Mouse (Mus musculus) midbrain, embryonic 11.5 days (tissue): ENCODE data around the gene Vwa8. TPM values are rescaled to one million over a fixed set of nuclear protein-coding genes. Genes with fewer than 3 reads are reported as not detected.

Source experiments
- ATAC-seq: fragments of 200-750 bp; cut with Nextera tagmentation; 2 replicates; pipeline ENCODE4 v1.8.0; 2017; ENCODE audit warnings: moderate TSS enrichment, moderate library complexity; ENCODE audit not compliant: low FRiP score
- DNase-seq: peaks from one replicate; pipeline ENCODE4 v3.0.0; 2015; ENCODE audit warnings: low spot score; ENCODE audit errors: missing footprints
- H3K27ac ChIP-seq: fragments of 300-500 bp; sonication (generic); 2 replicates; pipeline ENCODE4 v1.5.1; 2014; ENCODE audit warnings: low read depth, low read length
- H3K27me3 ChIP-seq: fragments of 300-500 bp; sonication (generic); 2 replicates; pipeline ENCODE4 v1.6.1; 2014; ENCODE audit warnings: mild to moderate bottlenecking, low read length, moderate library complexity, mixed read lengths; ENCODE audit not compliant: control insufficient read depth, insufficient read depth
- H3K36me3 ChIP-seq: fragments of 300-500 bp; sonication (generic); 2 replicates; pipeline ENCODE4 v1.6.1; 2014; ENCODE audit warnings: mild to moderate bottlenecking, low read length, moderate library complexity, mixed read lengths; ENCODE audit not compliant: control insufficient read depth, insufficient read depth
- H3K4me1 ChIP-seq: fragments of 300-500 bp; sonication (generic); 2 replicates; pipeline ENCODE4 v1.6.1; 2014; ENCODE audit warnings: low read length; ENCODE audit not compliant: control insufficient read depth, insufficient read depth
- H3K4me2 ChIP-seq: fragments of 300-500 bp; sonication (generic); 2 replicates; pipeline ENCODE4 v1.6.1; 2014; ENCODE audit warnings: mild to moderate bottlenecking, moderate library complexity
- H3K4me3 ChIP-seq: fragments of 300-500 bp; sonication (generic); 2 replicates; pipeline ENCODE4 v1.5.1; 2014; ENCODE audit warnings: low read depth, low read length
- H3K9ac ChIP-seq: fragments of 300-500 bp; sonication (generic); 2 replicates; pipeline ENCODE4 v1.6.1; 2014; ENCODE audit warnings: low read length
- H3K9me3 ChIP-seq: fragments of 300-500 bp; sonication (generic); 2 replicates; pipeline ENCODE4 v1.6.1; 2016; ENCODE audit warnings: low read length; ENCODE audit not compliant: control insufficient read depth
- WGBS: fragments of 180-500 bp; shearing (Covaris S2); extraction: QIAGEN DNeasy Blood & Tissue Kit; methylation state at CpG from one replicate; pipeline ENCODE4 v1.1.7; 2014; 5-methylcytosine and 5-hydroxymethylcytosine counted together
- polyA plus RNA-seq: library from polyadenylated mRNA; unstranded; fragments of >200 nt; fragmentation: Nextera tagmentation; extraction: Ambion mirVana; gene quantifications from 2 replicates; pipeline ENCODE4 v1.2.1, GENCODE M21; 2014

Gene Vwa8
- polyA plus RNA-seq, 1 experiment from 2014 or later = 7.0 TPM

DNA sequence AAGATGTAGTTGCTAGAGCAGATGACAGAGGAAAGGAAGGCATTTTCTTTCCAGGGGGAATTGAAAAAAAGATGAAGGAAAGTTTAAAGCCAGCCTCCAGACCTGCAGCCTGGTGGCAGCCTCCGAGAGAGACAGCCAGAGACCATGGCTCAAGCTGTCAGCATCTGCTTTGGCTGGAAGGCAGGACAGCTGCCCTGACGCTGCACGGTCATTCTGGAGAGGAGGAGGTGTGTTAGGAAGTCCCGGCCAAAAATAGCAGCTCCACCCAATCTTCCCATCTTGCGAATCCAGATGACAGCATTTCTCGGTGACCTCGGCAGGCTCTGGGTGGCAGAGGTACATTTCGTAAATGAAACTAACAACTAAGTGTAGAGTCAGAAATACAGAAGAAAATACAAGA lies 225.9 kb downstream of the Vwa8 start:
- ATAC-seq (no peak), DNase-seq (no peak)
- Histone ChIP-seq H3K36me3 (no peaks in the 10 kb centered on the region), H3K27ac (no peak overlapping the region), H3K4me2 (no peak overlapping the region), H3K9me3 (no peaks in the 10 kb centered on the region), H3K4me3 (no peak overlapping the region), H3K27me3 (no peaks in the 10 kb centered on the region), H3K4me1 (no peaks in the 10 kb centered on the region), H3K9ac (no peak overlapping the region)
- whole genome bisulfite sequencing = 95% methylated on average over 8 of the region's 8 CpGs

DNA sequence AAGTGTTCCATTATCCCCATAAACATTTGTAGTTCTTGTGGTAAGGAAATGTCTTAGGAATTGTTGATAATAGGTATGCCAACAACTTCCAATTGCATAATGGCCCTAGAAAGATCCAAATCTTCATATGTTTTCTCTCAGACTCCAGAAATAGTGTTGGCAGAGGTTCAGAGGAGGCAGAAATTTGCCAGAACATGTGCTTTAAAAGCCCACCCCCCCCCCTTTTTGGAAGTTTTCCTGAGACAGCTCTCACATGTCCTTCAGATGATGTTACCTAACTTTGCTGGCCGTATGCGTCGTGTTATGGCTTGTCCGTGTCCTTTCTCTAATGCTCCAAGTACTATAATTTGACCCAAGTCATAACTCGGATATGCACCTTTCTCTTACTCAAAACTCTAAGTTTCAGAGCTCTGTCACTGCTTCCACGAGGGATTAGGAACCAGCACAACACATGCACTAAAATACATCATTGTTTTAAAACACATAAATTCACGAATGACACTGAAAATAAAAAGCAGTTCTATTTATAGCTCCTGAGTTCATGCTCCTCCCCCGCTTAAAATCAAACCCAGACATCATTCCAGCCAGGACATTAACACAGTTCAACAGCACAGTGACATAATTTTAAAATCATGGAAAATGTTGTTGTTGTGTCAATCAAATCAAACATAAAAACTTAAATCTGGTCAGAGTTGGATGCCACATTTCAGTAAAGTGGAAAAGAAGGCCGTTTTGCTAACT lies 227.9 kb downstream of the Vwa8 start:
- no peak for ATAC-seq
- 89% methylated on average over 9 of the region's 9 CpGs for WGBS

DNA sequence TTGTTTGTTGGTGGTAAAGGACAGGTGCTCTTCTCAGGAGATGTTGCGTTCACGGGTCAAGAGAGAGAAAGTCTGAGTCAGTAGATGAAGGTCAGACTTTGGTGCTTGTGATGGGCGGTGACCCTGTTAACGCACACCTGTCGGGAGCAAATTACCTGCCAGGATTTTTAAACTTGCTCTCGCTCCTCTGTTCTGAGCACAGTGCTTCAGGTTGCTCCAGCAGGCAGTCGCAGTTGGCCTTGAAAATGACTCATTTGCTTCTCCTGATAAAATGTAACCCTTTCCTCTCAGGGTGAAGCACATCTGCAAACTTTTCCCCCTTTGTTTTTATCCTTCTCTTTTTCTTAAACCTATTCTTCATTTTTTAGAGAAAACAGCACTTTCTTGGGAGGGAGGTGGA lies 234.7 kb downstream of the Vwa8 start:
- Histone ChIP-seq H3K27me3 (no peaks in the 10 kb centered on the region), H3K36me3 (no peaks in the 10 kb centered on the region), H3K9ac (no peak overlapping the region), H3K4me1 (no peaks in the 10 kb centered on the region), H3K4me2 (no peak overlapping the region), H3K27ac (no peak overlapping the region), H3K9me3 (no peaks in the 10 kb centered on the region), H3K4me3 (no peak overlapping the region)
- DNase-seq = no peak
- WGBS = 90% methylated on average over 7 of the region's 7 CpGs
- no peak for ATAC-seq

More for the DNA sequence above, 227.9 kb downstream of the Vwa8 start:
- no peaks in the 10 kb centered on the region for H3K27me3 ChIP-seq
- H3K36me3 ChIP-seq = no peaks in the 10 kb centered on the region
- H3K27ac ChIP-seq = no peak overlapping the region
- no peak for DNase-seq
- no peak overlapping the region for H3K4me3 ChIP-seq
- no peak overlapping the region for H3K4me2 ChIP-seq
- H3K4me1 ChIP-seq = no peaks in the 10 kb centered on the region
- no peaks in the 10 kb centered on the region for H3K9me3 ChIP-seq
- H3K9ac ChIP-seq = no peak overlapping the region

DNA sequence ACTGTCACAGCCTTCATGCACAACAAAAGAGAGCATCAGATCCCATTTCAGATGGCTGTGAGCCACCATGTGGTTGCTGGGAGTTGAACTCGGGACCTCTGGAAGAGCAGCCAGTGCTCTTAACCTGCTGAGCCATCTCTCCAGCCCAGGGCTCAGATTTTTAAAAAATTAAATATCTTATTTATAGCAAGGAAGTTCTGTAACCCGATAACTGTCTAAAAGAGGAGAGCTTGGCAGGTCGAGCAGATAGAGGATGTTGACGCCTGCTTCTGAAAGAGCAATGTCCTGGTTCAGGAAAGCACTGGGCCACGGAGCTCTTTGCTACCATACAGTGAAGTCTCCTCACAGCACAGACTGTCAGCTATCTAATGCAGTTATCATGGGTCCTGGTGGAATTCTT lies 237.2 kb downstream of the Vwa8 start:
- no peak overlapping the region for H3K27ac ChIP-seq
- no peaks in the 10 kb centered on the region for H3K9me3 ChIP-seq
- no peak overlapping the region for H3K4me2 ChIP-seq
- H3K4me3 ChIP-seq = no peak overlapping the region
- H3K36me3 ChIP-seq = no peaks in the 10 kb centered on the region
- 90% methylated on average over 5 of the region's 5 CpGs for WGBS
- ATAC-seq (no peak), DNase-seq (no peak)
- no peak overlapping the region for H3K9ac ChIP-seq
- no peaks in the 10 kb centered on the region for H3K27me3 ChIP-seq
- H3K4me1 ChIP-seq = no peaks in the 10 kb centered on the region

DNA sequence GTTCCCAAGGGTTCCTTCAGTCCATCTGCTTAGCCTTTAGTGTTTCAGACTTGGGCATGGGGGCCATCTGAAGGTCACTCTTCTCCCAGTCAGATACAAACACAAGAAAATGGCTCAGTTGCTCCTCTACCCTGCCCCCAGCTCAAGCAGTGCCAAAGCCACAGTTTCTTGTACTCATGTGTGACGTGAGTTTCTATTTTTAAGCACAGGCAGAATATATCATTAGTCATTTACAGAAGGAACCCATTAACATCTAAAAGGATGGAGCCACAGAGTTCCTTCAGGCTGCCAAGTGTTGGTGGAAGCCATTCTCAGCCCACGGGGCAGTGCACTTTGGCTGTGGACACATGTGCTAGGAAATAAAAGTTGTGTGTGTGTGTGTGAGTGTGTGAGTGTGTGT lies 240.6 kb downstream of the Vwa8 start:
- WGBS = 78% methylated on average over 2 of the region's 2 CpGs

DNA sequence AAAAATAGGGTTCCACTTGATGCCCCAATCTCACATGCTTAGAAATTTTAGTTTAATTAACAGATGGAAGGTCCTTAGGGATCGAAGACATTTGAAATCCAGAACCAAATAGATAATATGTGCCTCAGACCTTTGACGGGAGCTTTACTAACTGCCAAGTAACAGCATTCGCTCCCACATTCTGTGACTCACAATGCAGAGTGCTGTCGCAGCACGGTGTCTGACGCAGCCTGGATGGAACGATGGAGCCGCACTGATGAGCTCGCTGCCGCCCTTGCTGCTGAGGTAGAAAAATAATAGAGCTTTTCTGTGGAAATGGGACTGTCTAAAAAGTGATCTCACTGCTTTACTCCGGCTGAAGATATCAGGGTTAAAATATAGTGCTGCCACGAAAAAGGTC lies 248.3 kb downstream of the Vwa8 start:
- ATAC-seq (no peak), DNase-seq (no peak)
- Histone ChIP-seq H3K27ac (no peak overlapping the region), H3K36me3 (no peaks in the 10 kb centered on the region), H3K4me3 (no peak overlapping the region), H3K4me2 (no peak overlapping the region), H3K27me3 (no peaks in the 10 kb centered on the region), H3K4me1 (no peaks in the 10 kb centered on the region), H3K9ac (no peak overlapping the region), H3K9me3 (peaks cover 7% of the 10 kb centered on the region)
- 92% methylated on average over 12 of the region's 12 CpGs for WGBS

More for the DNA sequence above, 240.6 kb downstream of the Vwa8 start:
- Histone ChIP-seq H3K4me2 (no peak overlapping the region), H3K4me1 (no peaks in the 10 kb centered on the region), H3K27ac (no peak overlapping the region), H3K36me3 (no peaks in the 10 kb centered on the region), H3K4me3 (no peak overlapping the region), H3K9me3 (peaks cover 5% of the 10 kb centered on the region), H3K9ac (no peak overlapping the region), H3K27me3 (no peaks in the 10 kb centered on the region)
- ATAC-seq = no peak
- no peak for DNase-seq

DNA sequence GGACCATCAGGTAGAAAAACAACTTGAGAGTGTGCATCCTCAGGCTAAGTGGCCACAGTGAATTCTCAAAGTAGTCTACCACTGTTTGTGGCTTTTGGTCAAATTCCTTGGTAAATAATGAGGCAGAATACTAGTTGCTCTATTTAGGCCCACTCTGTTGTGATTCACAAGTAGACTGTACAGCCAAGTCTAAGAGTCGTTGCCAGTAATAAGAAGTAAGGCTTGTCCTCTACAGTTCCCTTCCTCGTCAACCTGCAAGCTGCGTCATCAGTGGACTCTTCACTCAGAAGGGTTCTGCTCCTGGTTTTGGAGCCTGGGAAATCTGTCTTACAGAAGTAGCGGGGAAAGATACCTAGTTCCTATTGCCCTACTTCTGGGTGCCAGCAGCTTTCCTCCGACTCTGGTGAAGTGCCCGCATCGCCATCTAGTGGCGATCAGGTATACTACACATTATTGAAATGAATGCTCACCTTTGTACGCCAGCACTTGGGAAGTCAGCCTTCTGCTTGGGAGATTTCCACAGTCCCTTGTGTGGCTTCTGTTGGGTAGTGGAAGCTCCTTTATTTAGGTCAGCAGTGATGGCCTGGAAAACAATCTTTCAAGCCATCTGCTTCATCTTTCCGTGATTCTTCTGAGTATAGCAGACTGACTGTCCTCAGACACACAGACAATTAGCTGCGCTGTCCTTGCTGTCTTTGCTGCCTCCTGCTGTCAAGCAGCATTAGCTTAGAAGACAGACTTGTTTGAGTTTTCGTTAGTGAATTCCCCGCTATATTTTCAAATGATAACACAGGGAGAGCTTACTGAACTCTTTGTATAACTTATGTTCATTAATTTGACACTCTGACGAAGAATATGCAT lies 258.0 kb downstream of the Vwa8 start:
- no peaks in the 10 kb centered on the region for H3K4me1 ChIP-seq
- H3K4me2 ChIP-seq = no peak overlapping the region
- no peaks in the 10 kb centered on the region for H3K36me3 ChIP-seq
- H3K9me3 ChIP-seq = no peaks in the 10 kb centered on the region
- DNase-seq (peak; percentile 94), ATAC-seq (peak; percentile 72)
- 36% methylated on average over 14 of the region's 14 CpGs for WGBS
- H3K4me3 ChIP-seq = no peak overlapping the region
- H3K27me3 ChIP-seq = no peaks in the 10 kb centered on the region
- no peak overlapping the region for H3K27ac ChIP-seq
- no peak overlapping the region for H3K9ac ChIP-seq

DNA sequence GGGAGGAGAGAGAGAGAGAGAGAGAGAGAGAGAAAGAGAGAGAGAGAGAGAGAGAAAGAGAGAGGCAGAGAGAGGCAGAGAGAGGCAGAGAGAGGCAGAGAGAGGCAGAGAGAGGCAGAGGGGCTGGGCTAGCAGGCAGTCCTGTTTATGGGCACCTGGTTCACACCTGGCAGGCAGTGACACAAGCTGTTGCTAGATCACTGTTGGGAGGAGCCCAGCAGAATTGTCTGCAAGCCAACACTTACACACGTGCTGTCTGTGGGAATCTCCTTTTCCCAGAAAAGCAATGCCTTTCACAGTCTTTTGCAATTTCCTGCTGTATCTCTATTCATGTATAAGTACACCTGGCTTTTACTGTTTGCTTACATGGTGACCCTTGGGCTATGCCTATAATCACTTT lies 260.5 kb downstream of the Vwa8 start:
- ATAC-seq = no peak

DNA sequence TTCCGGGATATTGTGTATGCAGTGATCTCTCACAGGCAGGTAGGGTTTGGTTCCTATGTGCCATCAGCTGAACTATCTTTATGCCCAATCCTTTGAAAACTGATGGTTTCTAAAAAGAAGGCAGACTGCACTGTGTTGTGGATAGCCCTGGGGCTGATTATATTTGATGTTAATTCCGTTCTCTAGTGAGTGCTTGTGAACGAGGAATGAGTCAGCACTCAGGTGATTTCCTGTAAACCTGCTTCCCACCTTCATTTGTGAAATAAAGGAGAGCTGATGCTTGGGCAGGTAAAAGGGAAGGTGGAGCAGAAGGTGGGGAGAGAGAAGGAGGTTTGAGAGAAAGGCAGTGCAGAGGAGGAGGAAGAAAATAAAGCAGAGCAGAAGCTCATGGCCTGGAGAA lies 261.2 kb downstream of the Vwa8 start:
- DNase-seq = no peak
- WGBS = 72% methylated on average over 3 of the region's 3 CpGs
- no peaks in the 10 kb centered on the region for H3K9me3 ChIP-seq
- H3K4me1 ChIP-seq = no peaks in the 10 kb centered on the region
- H3K9ac ChIP-seq = no peak overlapping the region
- no peaks in the 10 kb centered on the region for H3K27me3 ChIP-seq
- no peak overlapping the region for H3K27ac ChIP-seq
- H3K36me3 ChIP-seq = no peaks in the 10 kb centered on the region
- H3K4me2 ChIP-seq = no peak overlapping the region
- no peak overlapping the region for H3K4me3 ChIP-seq
- no peak for ATAC-seq

More for the DNA sequence above, 260.5 kb downstream of the Vwa8 start:
- Histone ChIP-seq H3K27ac (no peak overlapping the region), H3K27me3 (no peaks in the 10 kb centered on the region), H3K4me2 (no peak overlapping the region), H3K4me1 (no peaks in the 10 kb centered on the region), H3K4me3 (no peak overlapping the region), H3K9ac (no peak overlapping the region), H3K9me3 (no peaks in the 10 kb centered on the region), H3K36me3 (no peaks in the 10 kb centered on the region)
- no peak for DNase-seq
- 31% methylated on average over 1 of the region's 1 CpGs for WGBS
